Mouse (Mus musculus) stomach, postnatal 0 days (tissue): Measurements from ENCODE around the gene Faap24. TPM values are rescaled to one million over a fixed set of nuclear protein-coding genes. Genes with fewer than 3 reads are reported as not detected.

Source experiments
- ATAC-seq: fragments of 200-750 bp; cut with Nextera tagmentation; 2 replicates; pipeline ENCODE4 v1.8.0; 2017; ENCODE audit not compliant: low FRiP score, low TSS enrichment
- DNase-seq: peaks from one replicate; pipeline ENCODE4 v3.0.0-alpha.2; 2016; ENCODE audit warnings: low spot score
- H3K27ac ChIP-seq: fragments of 300-500 bp; sonication (generic); replicated peaks from 2 replicates; pipeline ENCODE4 v1.5.1; 2014; ENCODE audit warnings: mild to moderate bottlenecking, control low read depth
- H3K27me3 ChIP-seq: fragments of 300-500 bp; sonication (generic); 2 replicates; pipeline ENCODE4 v1.6.1; 2014; ENCODE audit warnings: low read length; ENCODE audit not compliant: control insufficient read depth, insufficient read depth
- H3K36me3 ChIP-seq: fragments of 300-500 bp; sonication (generic); 2 replicates; pipeline ENCODE4 v1.6.1; 2014; ENCODE audit warnings: low read length, mixed read lengths; ENCODE audit not compliant: control insufficient read depth, insufficient read depth
- H3K4me1 ChIP-seq: fragments of 300-500 bp; sonication (generic); replicated peaks from 2 replicates; pipeline ENCODE4 v1.6.1; 2014; ENCODE audit warnings: antibody characterized with exemption; ENCODE audit not compliant: control insufficient read depth, insufficient read depth
- H3K4me2 ChIP-seq: fragments of 300-500 bp; sonication (generic); replicated peaks from 2 replicates; pipeline ENCODE4 v1.6.1; 2014; ENCODE audit warnings: low read depth, mild to moderate bottlenecking, control low read depth, moderate library complexity
- H3K4me3 ChIP-seq: fragments of 300-500 bp; sonication (generic); 2 replicates; pipeline ENCODE4 v1.5.1; 2014; ENCODE audit warnings: low read depth, low read length, control low read depth
- H3K9ac ChIP-seq: fragments of 300-500 bp; sonication (generic); 2 replicates; pipeline ENCODE4 v1.6.1; 2014; ENCODE audit warnings: mild to moderate bottlenecking, low read length, control low read depth, mixed read lengths
- H3K9me3 ChIP-seq: fragments of 300-500 bp; sonication (generic); 2 replicates; pipeline ENCODE4 v1.6.1; 2016; ENCODE audit warnings: low read length; ENCODE audit not compliant: control insufficient read depth
- CTCF ChIP-seq: IDR thresholded peaks from 2 replicates; pipeline ENCODE4 v1.5.1; 2016; ENCODE audit warnings: antibody characterized with exemption, low read depth, mild to moderate bottlenecking, moderate library complexity
- EP300 ChIP-seq: optimal IDR thresholded peaks from 2 replicates; pipeline ENCODE3; 2016; ENCODE audit warnings: antibody characterized with exemption
- WGBS: fragments of 180-500 bp; shearing (Covaris S2); extraction: QIAGEN DNeasy Blood & Tissue Kit; methylation state at CpG from one replicate; pipeline ENCODE4 v1.1.7; 2014; 5-methylcytosine and 5-hydroxymethylcytosine counted together
- polyA plus RNA-seq: library from polyadenylated mRNA; unstranded; fragments of >200 nt; fragmentation: Nextera tagmentation; extraction: Ambion mirVana; gene quantifications from 2 replicates; pipeline ENCODE4 v1.2.1, GENCODE M21; 2015

Faap24 gene
- polyA plus RNA-seq, 1 experiment from 2014 or later: 9.3 TPM

GRCm38 (mm10) chr7:35357621-35358020 is 39.0 kb downstream of the Faap24 start:
- TF ChIP-seq CTCF: no peak
- TF ChIP-seq EP300: no peak

GRCm38 (mm10) chr7:35355303-35355872 is 41.2 kb downstream of the Faap24 start:
- no peak overlapping the region for H3K9ac ChIP-seq
- H3K9me3 ChIP-seq: no peaks in the 10 kb centered on the region
- ATAC-seq: peak; percentile 68
- H3K27ac ChIP-seq: peak overlapping the region; percentile 53; the same call in 1 of the 2 replicates
- no peak for TF ChIP-seq EP300
- no peak for TF ChIP-seq CTCF
- H3K36me3 ChIP-seq: no peaks in the 10 kb centered on the region
- H3K4me2 ChIP-seq: no peak overlapping the region
- H3K27me3 ChIP-seq: no peaks in the 10 kb centered on the region
- no peak overlapping the region for H3K4me3 ChIP-seq
- H3K4me1 ChIP-seq: no peaks in the 10 kb centered on the region
- DNase-seq: no peak
- WGBS: 44% methylated on average over 5 of the region's 5 CpGs

More at GRCm38 (mm10) chr7:35357621-35358020, 39.0 kb downstream of the Faap24 start:
- H3K4me2 ChIP-seq: no peak overlapping the region
- H3K9me3 ChIP-seq: no peaks in the 10 kb centered on the region
- H3K9ac ChIP-seq: no peak overlapping the region
- WGBS: 80% methylated on average over 12 of the region's 12 CpGs
- no peaks in the 10 kb centered on the region for H3K27me3 ChIP-seq
- H3K4me3 ChIP-seq: no peak overlapping the region
- no peaks in the 10 kb centered on the region for H3K4me1 ChIP-seq
- no peak overlapping the region for H3K27ac ChIP-seq
- H3K36me3 ChIP-seq: no peaks in the 10 kb centered on the region
- ATAC-seq: no peak
- no peak for DNase-seq

- no peaks in the 10 kb centered on the region for H3K9me3 ChIP-seq
- no peaks in the 10 kb centered on the region for H3K4me1 ChIP-seq
- no peaks in the 10 kb centered on the region for H3K27me3 ChIP-seq
- ATAC-seq: no peak
- TF ChIP-seq EP300 (no peak), CTCF (no peak)
- no peak for DNase-seq
- H3K27ac ChIP-seq: no peak overlapping the region
- no peak overlapping the region for H3K4me2 ChIP-seq
- 91% methylated on average over 15 of the region's 15 CpGs for WGBS
- H3K36me3 ChIP-seq: no peaks in the 10 kb centered on the region
- no peak overlapping the region for H3K9ac ChIP-seq
- H3K4me3 ChIP-seq: no peak overlapping the region
These were observed 43.3 kb downstream of the Faap24 start for GRCm38 (mm10) chr7:35353306-35353705.

- Histone ChIP-seq H3K36me3 (no peaks in the 10 kb centered on the region), H3K9me3 (no peaks in the 10 kb centered on the region), H3K4me1 (no peaks in the 10 kb centered on the region), H3K27me3 (no peaks in the 10 kb centered on the region), H3K4me2 (no peak overlapping the region), H3K4me3 (no peak overlapping the region), H3K27ac (no peak overlapping the region), H3K9ac (no peak overlapping the region)
- DNase-seq (no peak), ATAC-seq (no peak)
- TF ChIP-seq EP300 (no peak), CTCF (no peak)
- WGBS: 82% methylated on average over 3 of the region's 3 CpGs
These were observed 45.5 kb downstream of the Faap24 start for GRCm38 (mm10) chr7:35351155-35351554.

- H3K9me3 ChIP-seq: no peaks in the 10 kb centered on the region
- no peak overlapping the region for H3K4me2 ChIP-seq
- WGBS: 61% methylated on average over 8 of the region's 8 CpGs
These were observed 46.6 kb downstream of the Faap24 start for GRCm38 (mm10) chr7:35349886-35350684.

GRCm38 (mm10) chr7:35349022-35349421 is 47.6 kb downstream of the Faap24 start:
- 83% methylated on average over 4 of the region's 4 CpGs for WGBS

More at GRCm38 (mm10) chr7:35349886-35350684, 46.6 kb downstream of the Faap24 start:
- DNase-seq (peak; percentile 54), ATAC-seq (peak; percentile 45)
- no peak overlapping the region for H3K4me3 ChIP-seq
- H3K27ac ChIP-seq: peak overlapping the region; percentile 71
- H3K36me3 ChIP-seq: no peaks in the 10 kb centered on the region
- H3K27me3 ChIP-seq: no peaks in the 10 kb centered on the region
- no peak for TF ChIP-seq EP300
- TF ChIP-seq CTCF: no peak
- no peaks in the 10 kb centered on the region for H3K4me1 ChIP-seq
- H3K9ac ChIP-seq: no peak overlapping the region

More at GRCm38 (mm10) chr7:35349022-35349421, 47.6 kb downstream of the Faap24 start:
- H3K4me1 ChIP-seq: no peaks in the 10 kb centered on the region
- TF ChIP-seq EP300 (no peak), CTCF (no peak)
- no peak overlapping the region for H3K4me2 ChIP-seq
- no peaks in the 10 kb centered on the region for H3K9me3 ChIP-seq
- no peak overlapping the region for H3K4me3 ChIP-seq
- no peaks in the 10 kb centered on the region for H3K27me3 ChIP-seq
- H3K9ac ChIP-seq: no peak overlapping the region
- peak overlapping the region; percentile 71 for H3K27ac ChIP-seq
- DNase-seq (peak; percentile 19), ATAC-seq (peak; percentile 43)
- no peaks in the 10 kb centered on the region for H3K36me3 ChIP-seq
